Mouse (Mus musculus): ENCODE measurements around the gene Fam178b.

Fam178b gene

DNA sequence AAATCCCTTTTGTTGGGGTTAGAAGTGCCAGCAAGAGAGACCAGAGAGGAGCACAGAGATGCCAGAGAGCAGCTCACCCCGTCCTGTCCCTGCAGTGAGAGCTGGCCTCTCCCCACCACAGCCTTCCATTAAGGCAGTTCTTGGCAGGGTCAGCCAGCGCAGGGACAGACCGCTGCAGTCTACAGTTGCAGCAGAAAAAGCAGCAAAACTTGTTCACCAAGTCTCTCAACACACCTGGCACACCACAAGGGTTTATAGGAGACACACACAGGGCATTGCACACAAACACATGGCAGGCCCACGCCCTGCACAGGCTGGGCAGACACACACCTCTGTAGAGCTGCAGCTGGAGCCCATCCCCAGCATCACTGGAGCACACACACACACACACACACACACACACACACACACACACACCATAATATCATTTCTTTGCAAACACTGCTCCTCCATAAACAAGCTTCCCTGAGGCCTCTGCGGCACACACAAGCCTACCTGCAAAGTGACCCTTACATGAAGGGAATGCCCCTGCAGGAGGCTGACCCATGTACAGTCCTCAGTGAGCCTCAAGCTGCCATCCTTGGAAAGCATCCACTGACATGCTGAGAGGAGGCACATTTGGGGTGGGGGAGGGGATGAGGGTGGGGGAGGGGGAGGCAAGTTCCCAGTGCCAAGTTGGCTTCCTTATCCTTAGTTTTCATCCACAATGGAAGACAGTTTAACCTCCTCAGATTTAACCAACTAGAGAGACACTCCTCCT is 108.6 kb downstream of the Fam178b start:
- H3K27me3 ChIP-seq (ENCODE audit: insufficient read depth, low read length) = peaks cover 16% of the 10 kb centered on the region
- TF ChIP-seq POU5F1 (IDR thresholded peaks at IDR 0.05; ENCODE audit: borderline replicate concordance, low read length) (no peak), NANOG (IDR thresholded peaks at IDR 0.05; ENCODE audit: borderline replicate concordance, low read length) (no peak), CTCF (conservative IDR thresholded peaks at IDR 0.05; ENCODE audit: low read length) (no peak)

DNA sequence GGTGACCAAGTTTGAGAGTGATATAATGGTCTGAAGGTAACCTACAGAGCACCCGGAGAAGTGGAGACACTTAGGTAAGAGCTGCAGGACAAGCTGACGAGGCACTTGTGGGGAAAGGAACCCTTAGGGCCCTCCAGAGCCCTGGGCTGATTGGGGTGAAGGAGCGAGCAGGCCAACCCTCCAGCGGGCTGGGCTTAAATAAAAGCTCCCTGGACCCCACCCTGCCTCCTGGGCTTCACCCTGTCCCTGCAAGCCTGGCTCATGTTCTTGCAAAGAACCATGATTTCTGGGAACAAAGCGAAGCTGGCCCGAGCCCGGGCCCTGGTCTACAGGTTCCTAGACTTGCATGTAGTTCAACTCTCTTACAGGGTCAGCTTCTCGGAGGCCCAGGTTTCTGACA is 109.5 kb downstream of the Fam178b start:
- Histone ChIP-seq H3K9me3 (ENCODE audit: low read length) (no peaks in the 10 kb centered on the region), H3K27me3 (ENCODE audit: insufficient read depth, low read length) (peaks cover 16% of the 10 kb centered on the region), H3K4me3 (replicated peaks; ENCODE audit: low read length) (no peak overlapping the region), H3K4me1 (replicated peaks; ENCODE audit: low read depth, low read length) (peaks cover 92% of the 10 kb centered on the region), H3K36me3 (ENCODE audit: insufficient read depth, low read length) (no peaks in the 10 kb centered on the region)
- TF ChIP-seq NANOG (IDR thresholded peaks at IDR 0.05; ENCODE audit: borderline replicate concordance, low read length) = no peak
- no peak for TF ChIP-seq POU5F1 (IDR thresholded peaks at IDR 0.05; ENCODE audit: borderline replicate concordance, low read length)
- TF ChIP-seq CTCF (conservative IDR thresholded peaks at IDR 0.05; ENCODE audit: low read length) = no peak

More for the DNA sequence above, 108.6 kb downstream of the Fam178b start:
- no peaks in the 10 kb centered on the region for H3K9me3 ChIP-seq (ENCODE audit: low read length)
- H3K4me3 ChIP-seq (replicated peaks; ENCODE audit: low read length) = no peak overlapping the region
- H3K4me1 ChIP-seq (replicated peaks; ENCODE audit: low read depth, low read length) = peaks cover 91% of the 10 kb centered on the region
- H3K36me3 ChIP-seq (ENCODE audit: insufficient read depth, low read length) = no peaks in the 10 kb centered on the region

- Histone ChIP-seq H3K36me3 (ENCODE audit: insufficient read depth, low read length) (no peaks in the 10 kb centered on the region), H3K27me3 (ENCODE audit: insufficient read depth, low read length) (peaks cover 10% of the 10 kb centered on the region; the same call in 1 of the 2 replicates)
- TF ChIP-seq CTCF (conservative IDR thresholded peaks at IDR 0.05; ENCODE audit: low read length) (no peak), NANOG (IDR thresholded peaks at IDR 0.05; ENCODE audit: borderline replicate concordance, low read length) (no peak), POU5F1 (IDR thresholded peaks at IDR 0.05; ENCODE audit: borderline replicate concordance, low read length) (no peak)
Observed at GRCm38 (mm10) chr1:36572709-36573108, 110.3 kb downstream of the Fam178b start.

DNA sequence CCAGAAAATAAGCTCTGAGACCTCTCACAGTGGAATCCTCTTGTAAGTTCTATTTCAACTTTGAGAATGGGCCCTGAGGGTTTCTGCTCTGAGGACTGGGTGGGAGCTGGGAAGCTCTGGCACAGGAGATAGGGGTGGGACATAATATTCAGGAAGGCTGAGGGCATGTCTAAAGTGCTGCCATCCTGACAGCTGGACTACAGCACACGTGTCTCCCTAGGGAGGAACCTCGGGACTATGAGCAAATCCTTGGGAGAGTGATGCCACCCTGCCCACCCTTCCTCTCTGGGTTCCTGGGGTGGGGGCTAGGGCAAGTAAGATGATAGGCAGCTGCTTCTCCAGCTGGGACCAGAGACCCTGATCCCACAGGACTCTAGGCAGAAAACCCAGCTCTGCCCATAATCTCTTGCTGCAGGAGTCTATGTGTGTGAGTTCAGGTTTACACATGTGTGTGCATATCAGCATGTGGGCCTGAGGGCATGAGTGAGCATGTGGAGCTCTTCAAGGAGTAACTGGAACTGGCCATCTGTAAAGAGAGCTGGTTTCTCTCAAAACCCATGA is 110.8 kb downstream of the Fam178b start:
- no peaks in the 10 kb centered on the region for H3K9me3 ChIP-seq (ENCODE audit: low read length)
- H3K27me3 ChIP-seq (ENCODE audit: insufficient read depth, low read length) = peaks cover 10% of the 10 kb centered on the region; the same call in 1 of the 2 replicates
- TF ChIP-seq POU5F1 (IDR thresholded peaks at IDR 0.05; ENCODE audit: borderline replicate concordance, low read length) = no peak
- TF ChIP-seq CTCF (conservative IDR thresholded peaks at IDR 0.05; ENCODE audit: low read length) = no peak
- no peak for TF ChIP-seq NANOG (IDR thresholded peaks at IDR 0.05; ENCODE audit: borderline replicate concordance, low read length)
- no peak overlapping the region for H3K4me3 ChIP-seq (replicated peaks; ENCODE audit: low read length)
- H3K4me1 ChIP-seq (replicated peaks; ENCODE audit: low read depth, low read length) = peaks cover 92% of the 10 kb centered on the region
- no peaks in the 10 kb centered on the region for H3K36me3 ChIP-seq (ENCODE audit: insufficient read depth, low read length)

More at GRCm38 (mm10) chr1:36572709-36573108, 110.3 kb downstream of the Fam178b start:
- peaks cover 92% of the 10 kb centered on the region for H3K4me1 ChIP-seq (replicated peaks; ENCODE audit: low read depth, low read length)
- no peaks in the 10 kb centered on the region for H3K9me3 ChIP-seq (ENCODE audit: low read length)
- no peak overlapping the region for H3K4me3 ChIP-seq (replicated peaks; ENCODE audit: low read length)

DNA sequence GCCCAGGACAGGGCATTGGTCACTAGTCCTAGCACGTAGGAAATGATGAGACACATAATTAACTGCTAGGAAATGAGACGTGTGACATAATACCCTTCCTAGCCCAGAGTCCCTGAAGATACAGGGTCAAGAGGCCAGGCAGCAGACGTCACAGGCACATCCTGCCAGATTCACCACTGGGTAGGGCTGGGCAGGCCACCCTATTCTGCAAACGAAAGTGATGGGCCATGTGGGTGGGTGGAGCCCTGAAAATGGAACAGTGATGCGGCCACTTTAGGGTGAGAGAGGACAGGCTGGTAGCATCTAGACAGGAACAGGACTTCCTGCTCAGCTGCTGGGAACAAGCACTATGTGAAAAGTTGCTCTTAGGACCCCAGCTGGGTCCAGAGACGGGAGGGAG is 111.4 kb downstream of the Fam178b start:
- no peaks in the 10 kb centered on the region for H3K36me3 ChIP-seq (ENCODE audit: insufficient read depth, low read length)
- H3K4me1 ChIP-seq (replicated peaks; ENCODE audit: low read depth, low read length) = peaks cover 92% of the 10 kb centered on the region
- peaks cover 10% of the 10 kb centered on the region; the same call in 1 of the 2 replicates for H3K27me3 ChIP-seq (ENCODE audit: insufficient read depth, low read length)
- TF ChIP-seq POU5F1 (IDR thresholded peaks at IDR 0.05; ENCODE audit: borderline replicate concordance, low read length) (no peak), CTCF (conservative IDR thresholded peaks at IDR 0.05; ENCODE audit: low read length) (no peak), NANOG (IDR thresholded peaks at IDR 0.05; ENCODE audit: borderline replicate concordance, low read length) (no peak)
- H3K9me3 ChIP-seq (ENCODE audit: low read length) = no peaks in the 10 kb centered on the region
- H3K4me3 ChIP-seq (replicated peaks; ENCODE audit: low read length) = no peak overlapping the region

DNA sequence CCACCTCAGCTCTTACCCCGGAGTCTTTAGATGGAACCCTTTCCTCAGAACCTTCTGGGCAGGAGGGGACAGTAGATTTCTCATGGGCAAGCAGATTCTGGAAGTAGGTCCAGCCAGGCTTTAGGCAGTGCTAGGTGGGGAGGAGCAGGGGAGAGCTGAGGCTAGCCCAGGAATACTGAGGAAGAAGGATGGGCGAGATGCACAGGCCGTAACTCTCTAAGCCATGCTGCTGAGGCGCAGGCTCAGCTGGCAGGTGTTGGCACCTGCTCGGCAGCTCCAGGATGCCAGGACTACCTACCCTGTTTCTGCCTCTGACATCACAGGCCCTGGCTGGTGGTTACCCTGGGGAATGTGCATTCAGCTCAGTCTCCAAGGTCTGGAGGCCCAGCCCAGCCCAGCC is 112.7 kb downstream of the Fam178b start:
- no peak overlapping the region for H3K4me3 ChIP-seq (replicated peaks; ENCODE audit: low read length)
- peaks cover 90% of the 10 kb centered on the region for H3K4me1 ChIP-seq (replicated peaks; ENCODE audit: low read depth, low read length)
- no peaks in the 10 kb centered on the region for H3K36me3 ChIP-seq (ENCODE audit: insufficient read depth, low read length)
- no peaks in the 10 kb centered on the region for H3K9me3 ChIP-seq (ENCODE audit: low read length)
- H3K27me3 ChIP-seq (ENCODE audit: insufficient read depth, low read length) = peaks cover 16% of the 10 kb centered on the region
- TF ChIP-seq CTCF (conservative IDR thresholded peaks at IDR 0.05; ENCODE audit: low read length) = no peak
- TF ChIP-seq POU5F1 (IDR thresholded peaks at IDR 0.05; ENCODE audit: borderline replicate concordance, low read length) = no peak
- no peak for TF ChIP-seq NANOG (IDR thresholded peaks at IDR 0.05; ENCODE audit: borderline replicate concordance, low read length)

DNA sequence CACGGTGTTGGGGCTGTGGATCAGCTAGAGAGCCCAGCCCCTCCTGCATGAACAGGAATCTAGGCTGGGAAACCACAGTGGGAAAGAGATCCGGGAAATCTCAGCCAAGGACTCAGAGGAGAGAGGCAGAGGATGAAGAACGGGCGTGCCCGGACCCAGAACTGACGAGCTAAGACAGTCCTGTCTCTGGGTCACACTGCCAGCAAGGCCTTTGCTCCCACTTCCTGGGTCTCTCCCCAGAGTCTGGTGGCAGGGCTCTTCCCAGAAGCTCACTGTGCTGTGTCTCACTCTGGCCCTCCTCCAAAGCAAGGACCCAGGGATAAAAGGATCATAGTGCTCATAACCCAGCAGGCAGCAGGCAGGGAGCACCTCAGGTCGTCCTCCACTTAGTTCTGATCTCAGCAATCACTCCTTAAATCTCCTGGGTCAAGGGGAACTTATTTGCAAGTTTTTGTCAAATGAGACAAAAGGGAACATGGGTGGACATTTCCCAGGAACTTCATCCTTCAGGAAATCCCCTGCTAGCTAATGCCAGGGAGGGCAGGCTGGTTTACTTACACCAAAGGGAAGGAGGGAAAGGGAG is 113.2 kb downstream of the Fam178b start:
- no peak for TF ChIP-seq CTCF (conservative IDR thresholded peaks at IDR 0.05; ENCODE audit: low read length)
- no peak for TF ChIP-seq POU5F1 (IDR thresholded peaks at IDR 0.05; ENCODE audit: borderline replicate concordance, low read length)
- peaks cover 85% of the 10 kb centered on the region for H3K4me1 ChIP-seq (replicated peaks; ENCODE audit: low read depth, low read length)
- H3K4me3 ChIP-seq (replicated peaks; ENCODE audit: low read length) = no peak overlapping the region
- no peaks in the 10 kb centered on the region for H3K36me3 ChIP-seq (ENCODE audit: insufficient read depth, low read length)
- H3K9me3 ChIP-seq (ENCODE audit: low read length) = no peaks in the 10 kb centered on the region
- peaks cover 21% of the 10 kb centered on the region for H3K27me3 ChIP-seq (ENCODE audit: insufficient read depth, low read length)

- H3K4me3 ChIP-seq (replicated peaks; ENCODE audit: low read length) = peak overlapping the region; percentile 52; the same call in 1 of the 2 replicates
- peaks cover 76% of the 10 kb centered on the region for H3K4me1 ChIP-seq (replicated peaks; ENCODE audit: low read depth, low read length)
- TF ChIP-seq CTCF (conservative IDR thresholded peaks at IDR 0.05; ENCODE audit: low read length) (no peak), POU5F1 (IDR thresholded peaks at IDR 0.05; ENCODE audit: borderline replicate concordance, low read length) (no peak), NANOG (IDR thresholded peaks at IDR 0.05; ENCODE audit: borderline replicate concordance, low read length) (no peak)
- H3K27me3 ChIP-seq (ENCODE audit: insufficient read depth, low read length) = peaks cover 31% of the 10 kb centered on the region
- H3K9me3 ChIP-seq (ENCODE audit: low read length) = no peaks in the 10 kb centered on the region
- no peaks in the 10 kb centered on the region for H3K36me3 ChIP-seq (ENCODE audit: insufficient read depth, low read length)
Observed at GRCm38 (mm10) chr1:36568776-36569175, 114.2 kb downstream of the Fam178b start.

Data from E14TG2a.4 (cell line).